ENCODE assay signal across 16 mouse cellular contexts in genomic region chr5:37190378-37190777, GRCm38 (mm10). TPM values are rescaled to one million over a fixed set of nuclear protein-coding genes. Genes with fewer than 3 reads are reported as not detected.
"Had no signal": no experiment of that assay in that cellular context is flagged by ENCODE, and none has a peak within 500 bp of the region (broad histone marks: within the 10 kb centered on the region; RNA-seq: fewer than 3 reads in every experiment).

No protein-coding gene starts in this region.

- H3K4me1 ChIP-seq: kidney, embryonic 15.5 days; limb, embryonic 15.5 days; liver, embryonic 13.5 days; lung, embryonic 15.5 days; megakaryocyte, embryonic 14.5 days; stomach, embryonic 15.5 days had no signal

- H3K27me3 ChIP-seq: liver, embryonic 13.5 days; stomach, embryonic 15.5 days had no signal

- ATAC-seq: liver, postnatal 0 days; midbrain, embryonic 16.5 days had no signal

- H3K9ac ChIP-seq: kidney, embryonic 15.5 days; limb, embryonic 15.5 days; liver, embryonic 13.5 days; liver, postnatal 0 days; lung, embryonic 15.5 days; neural tube, embryonic 13.5 days; stomach, embryonic 15.5 days had no signal

- H3K4me2 ChIP-seq: kidney, embryonic 15.5 days; limb, embryonic 15.5 days; liver, embryonic 13.5 days; lung, embryonic 15.5 days; midbrain, embryonic 11.5 days; neural tube, embryonic 13.5 days; stomach, embryonic 15.5 days had no signal

- H3K9me3 ChIP-seq: kidney, embryonic 15.5 days; limb, embryonic 15.5 days; liver, embryonic 13.5 days; lung, embryonic 15.5 days; megakaryocyte, embryonic 14.5 days; neural tube, embryonic 13.5 days; stomach, embryonic 15.5 days had no signal

- H3K4me3 ChIP-seq: kidney, embryonic 15.5 days; limb, embryonic 15.5 days; liver, embryonic 13.5 days; lung, embryonic 15.5 days; neural tube, embryonic 13.5 days; stomach, embryonic 15.5 days had no signal

- H3K27ac ChIP-seq: kidney, embryonic 15.5 days; limb, embryonic 15.5 days; liver, embryonic 13.5 days; lung, embryonic 15.5 days; macrophage; neural tube, embryonic 13.5 days; stomach, embryonic 15.5 days had no signal

- DNase-seq: kidney, postnatal 14 days; liver, embryonic 13.5 days; liver, postnatal 0 days; lung, postnatal 14 days; retina, postnatal 1 day; right cerebral cortex, postnatal 14 days; thymus, postnatal 4 days had no signal

- H3K36me3 ChIP-seq: kidney, embryonic 15.5 days; limb, embryonic 15.5 days; liver, embryonic 13.5 days; lung, embryonic 15.5 days; neural tube, embryonic 13.5 days; stomach, embryonic 15.5 days had no signal

RNA-seq across cellular contexts. Expression of gene Crmp1, which starts 51.4 kb away (rescaled TPM):
- polyA plus RNA-seq: macrophage had no signal
